Mouse (Mus musculus): Measurements from ENCODE around the gene Ehbp1. TPM values are rescaled to one million over a fixed set of nuclear protein-coding genes. Genes with fewer than 3 reads are reported as not detected.
A peak's percentile ranks its signal among the peaks of the same experiment; 100 is the strongest.

Gene Ehbp1
- polyA plus RNA-seq, 1 experiment: 2.5 TPM

- TF ChIP-seq CTCF (conservative IDR thresholded peaks at IDR 0.05; ENCODE audit: insufficient read depth, insufficient read length, low read depth, low read length) (no peak), POLR2A (IDR thresholded peaks at IDR 0.05; ENCODE audit: low read depth, low read length) (no peak)
- H3K36me3 ChIP-seq (ENCODE audit: control insufficient read depth, insufficient read depth, low read length): no peaks in the 10 kb centered on the region
- no peak for DNase-seq
- no peak overlapping the region for H3K27ac ChIP-seq (ENCODE audit: insufficient read depth, low read depth, low read length)
- 52% methylated on average over 2 of the region's 2 CpGs for WGBS
- no peaks in the 10 kb centered on the region for H3K27me3 ChIP-seq (replicated peaks; ENCODE audit: control insufficient read depth, insufficient read depth, low read length)
- H3K4me1 ChIP-seq (ENCODE audit: control insufficient read depth, insufficient read depth, low read length): no peaks in the 10 kb centered on the region
- H3K4me3 ChIP-seq (ENCODE audit: insufficient read depth, low read depth, low read length): no peak overlapping the region
Observed at GRCm38 (mm10) chr11:22063352-22063751, 278.7 kb downstream of the Ehbp1 start.

GRCm38 (mm10) chr11:22061660-22062059 lies 280.4 kb downstream of the Ehbp1 start:
- TF ChIP-seq CTCF (conservative IDR thresholded peaks at IDR 0.05; ENCODE audit: insufficient read depth, insufficient read length, low read depth, low read length): no peak
- TF ChIP-seq POLR2A (IDR thresholded peaks at IDR 0.05; ENCODE audit: low read depth, low read length): no peak
- no peaks in the 10 kb centered on the region for H3K4me1 ChIP-seq (ENCODE audit: control insufficient read depth, insufficient read depth, low read length)
- H3K27me3 ChIP-seq (replicated peaks; ENCODE audit: control insufficient read depth, insufficient read depth, low read length): no peaks in the 10 kb centered on the region
- H3K36me3 ChIP-seq (ENCODE audit: control insufficient read depth, insufficient read depth, low read length): no peaks in the 10 kb centered on the region
- 55% methylated on average over 4 of the region's 4 CpGs for WGBS
- no peak overlapping the region for H3K27ac ChIP-seq (ENCODE audit: insufficient read depth, low read depth, low read length)
- no peak for DNase-seq
- no peak overlapping the region for H3K4me3 ChIP-seq (ENCODE audit: insufficient read depth, low read depth, low read length)

- 93% methylated on average over 5 of the region's 5 CpGs for WGBS
- no peaks in the 10 kb centered on the region for H3K4me1 ChIP-seq (ENCODE audit: control insufficient read depth, insufficient read depth, low read length)
- no peak overlapping the region for H3K27ac ChIP-seq (ENCODE audit: insufficient read depth, low read depth, low read length)
- H3K36me3 ChIP-seq (ENCODE audit: control insufficient read depth, insufficient read depth, low read length): no peaks in the 10 kb centered on the region
- no peak for DNase-seq
- H3K4me3 ChIP-seq (ENCODE audit: insufficient read depth, low read depth, low read length): no peak overlapping the region
- H3K27me3 ChIP-seq (replicated peaks; ENCODE audit: control insufficient read depth, insufficient read depth, low read length): no peaks in the 10 kb centered on the region
- TF ChIP-seq CTCF (conservative IDR thresholded peaks at IDR 0.05; ENCODE audit: insufficient read depth, insufficient read length, low read depth, low read length) (no peak), POLR2A (IDR thresholded peaks at IDR 0.05; ENCODE audit: low read depth, low read length) (no peak)
Observed at GRCm38 (mm10) chr11:22057538-22057937, 284.6 kb downstream of the Ehbp1 start.

- H3K36me3 ChIP-seq (ENCODE audit: control insufficient read depth, insufficient read depth, low read length): no peaks in the 10 kb centered on the region
- TF ChIP-seq CTCF (conservative IDR thresholded peaks at IDR 0.05; ENCODE audit: insufficient read depth, insufficient read length, low read depth, low read length) (no peak), POLR2A (IDR thresholded peaks at IDR 0.05; ENCODE audit: low read depth, low read length) (no peak)
- H3K27ac ChIP-seq (ENCODE audit: insufficient read depth, low read depth, low read length): no peak overlapping the region
- WGBS: 90% methylated on average over 6 of the region's 6 CpGs
- H3K4me1 ChIP-seq (ENCODE audit: control insufficient read depth, insufficient read depth, low read length): 0 out of 2 replicates have a peak, but pooled peaks cover under 1% of the 10 kb centered on the region
- H3K4me3 ChIP-seq (ENCODE audit: insufficient read depth, low read depth, low read length): no peak overlapping the region
- DNase-seq: no peak
- no peaks in the 10 kb centered on the region for H3K27me3 ChIP-seq (replicated peaks; ENCODE audit: control insufficient read depth, insufficient read depth, low read length)
Observed at GRCm38 (mm10) chr11:22055908-22056307, 286.2 kb downstream of the Ehbp1 start.

- no peaks in the 10 kb centered on the region for H3K27me3 ChIP-seq (replicated peaks; ENCODE audit: control insufficient read depth, insufficient read depth, low read length)
- 0 out of 2 replicates have a peak, but pooled peaks cover 2% of the 10 kb centered on the region for H3K4me1 ChIP-seq (ENCODE audit: control insufficient read depth, insufficient read depth, low read length)
- no peak for TF ChIP-seq CTCF (conservative IDR thresholded peaks at IDR 0.05; ENCODE audit: insufficient read depth, insufficient read length, low read depth, low read length)
- no peak overlapping the region for H3K4me3 ChIP-seq (ENCODE audit: insufficient read depth, low read depth, low read length)
- WGBS: 75% methylated on average over 10 of the region's 10 CpGs
- H3K36me3 ChIP-seq (ENCODE audit: control insufficient read depth, insufficient read depth, low read length): no peaks in the 10 kb centered on the region
- DNase-seq: no peak
- H3K27ac ChIP-seq (ENCODE audit: insufficient read depth, low read depth, low read length): no peak overlapping the region
Observed at GRCm38 (mm10) chr11:22053034-22053668, 288.9 kb downstream of the Ehbp1 start.

GRCm38 (mm10) chr11:22050864-22051263 lies 291.2 kb downstream of the Ehbp1 start:
- 0 out of 2 replicates have a peak overlapping the region, but pooled peaks have one; percentile 8 for H3K27ac ChIP-seq (ENCODE audit: insufficient read depth, low read depth, low read length)
- no peaks in the 10 kb centered on the region for H3K36me3 ChIP-seq (ENCODE audit: control insufficient read depth, insufficient read depth, low read length)
- H3K27me3 ChIP-seq (replicated peaks; ENCODE audit: control insufficient read depth, insufficient read depth, low read length): no peaks in the 10 kb centered on the region
- no peak overlapping the region for H3K4me3 ChIP-seq (ENCODE audit: insufficient read depth, low read depth, low read length)
- TF ChIP-seq CTCF (conservative IDR thresholded peaks at IDR 0.05; ENCODE audit: insufficient read depth, insufficient read length, low read depth, low read length) (no peak), POLR2A (IDR thresholded peaks at IDR 0.05; ENCODE audit: low read depth, low read length) (no peak)
- H3K4me1 ChIP-seq (ENCODE audit: control insufficient read depth, insufficient read depth, low read length): 0 out of 2 replicates have a peak, but pooled peaks cover 2% of the 10 kb centered on the region
- peak; percentile 12 for DNase-seq
- 57% methylated on average over 7 of the region's 7 CpGs for WGBS

- no peaks in the 10 kb centered on the region for H3K36me3 ChIP-seq (ENCODE audit: control insufficient read depth, insufficient read depth, low read length)
- H3K4me3 ChIP-seq (ENCODE audit: insufficient read depth, low read depth, low read length): no peak overlapping the region
- H3K4me1 ChIP-seq (ENCODE audit: control insufficient read depth, insufficient read depth, low read length): no peaks in the 10 kb centered on the region
- 91% methylated on average over 6 of the region's 6 CpGs for WGBS
- no peak overlapping the region for H3K27ac ChIP-seq (ENCODE audit: insufficient read depth, low read depth, low read length)
- no peak for DNase-seq
- no peaks in the 10 kb centered on the region for H3K27me3 ChIP-seq (replicated peaks; ENCODE audit: control insufficient read depth, insufficient read depth, low read length)
- TF ChIP-seq POLR2A (IDR thresholded peaks at IDR 0.05; ENCODE audit: low read depth, low read length) (no peak), CTCF (conservative IDR thresholded peaks at IDR 0.05; ENCODE audit: insufficient read depth, insufficient read length, low read depth, low read length) (no peak)
Observed at GRCm38 (mm10) chr11:22039854-22040426, 302.2 kb downstream of the Ehbp1 start.

Measured in kidney, adult 2 months (tissue).